Mouse (Mus musculus) intestine, embryonic 14.5 days (tissue): ENCODE measurements at regions not wholly inside any gene's neighbourhood (a gene's known extent, or its start where the extent isn't known, plus 50 kb on each side); places are given as distances from the start of the nearest gene placed in this dataset.
A peak's percentile ranks its signal among the peaks of the same experiment; 100 is the strongest.

Experiments
- ATAC-seq: fragments of 200-750 bp; cut with Nextera tagmentation; replicated peaks from 2 replicates; pipeline ENCODE4 v1.8.0; 2017; ENCODE audit warnings: low read depth, moderate number of reproducible peaks, moderate TSS enrichment, moderate library complexity; ENCODE audit not compliant: low FRiP score, low TSS enrichment
- DNase-seq: peaks from one replicate; pipeline ENCODE4 v3.0.0-alpha.2; 2018; ENCODE audit warnings: low spot score
- H3K27ac ChIP-seq: fragments of 300-500 bp; sonication (generic); 2 replicates; pipeline ENCODE4 v1.5.1; 2014; ENCODE audit warnings: low read depth, mild to moderate bottlenecking, control low read depth
- H3K27me3 ChIP-seq: fragments of 300-500 bp; sonication (generic); replicated peaks from 2 replicates; pipeline ENCODE4 v1.6.1; 2014; ENCODE audit warnings: low read length, control low read depth; ENCODE audit not compliant: control insufficient read depth, insufficient read depth
- H3K36me3 ChIP-seq: fragments of 300-500 bp; sonication (generic); 2 replicates; pipeline ENCODE4 v1.6.1; 2014; ENCODE audit warnings: low read length, control low read depth; ENCODE audit not compliant: control insufficient read depth, insufficient read depth
- H3K4me1 ChIP-seq: fragments of 300-500 bp; sonication (generic); replicated peaks from 2 replicates; pipeline ENCODE4 v1.6.1; 2014; ENCODE audit warnings: low read length, control low read depth, mixed read lengths; ENCODE audit not compliant: control insufficient read depth, insufficient read depth
- H3K4me2 ChIP-seq: fragments of 300-500 bp; sonication (generic); 2 replicates; pipeline ENCODE4 v1.6.1; 2014; ENCODE audit warnings: low read length
- H3K4me3 ChIP-seq: fragments of 300-500 bp; sonication (generic); 2 replicates; pipeline ENCODE4 v1.5.1; 2014; ENCODE audit warnings: low read depth, low read length, control low read depth, mixed read lengths
- H3K9ac ChIP-seq: fragments of 300-500 bp; sonication (generic); 2 replicates; pipeline ENCODE4 v1.6.1; 2014; ENCODE audit warnings: mild to moderate bottlenecking, low read length
- H3K9me3 ChIP-seq: fragments of 300-500 bp; sonication (generic); 2 replicates; pipeline ENCODE4 v1.6.1; 2016; ENCODE audit warnings: low read length, control low read depth; ENCODE audit not compliant: control insufficient read depth
- WGBS: fragments of 180-500 bp; shearing (Covaris S2); extraction: QIAGEN DNeasy Blood & Tissue Kit; methylation state at CpG from one replicate; pipeline ENCODE4 v1.1.7; 2014; 5-methylcytosine and 5-hydroxymethylcytosine counted together

DNA sequence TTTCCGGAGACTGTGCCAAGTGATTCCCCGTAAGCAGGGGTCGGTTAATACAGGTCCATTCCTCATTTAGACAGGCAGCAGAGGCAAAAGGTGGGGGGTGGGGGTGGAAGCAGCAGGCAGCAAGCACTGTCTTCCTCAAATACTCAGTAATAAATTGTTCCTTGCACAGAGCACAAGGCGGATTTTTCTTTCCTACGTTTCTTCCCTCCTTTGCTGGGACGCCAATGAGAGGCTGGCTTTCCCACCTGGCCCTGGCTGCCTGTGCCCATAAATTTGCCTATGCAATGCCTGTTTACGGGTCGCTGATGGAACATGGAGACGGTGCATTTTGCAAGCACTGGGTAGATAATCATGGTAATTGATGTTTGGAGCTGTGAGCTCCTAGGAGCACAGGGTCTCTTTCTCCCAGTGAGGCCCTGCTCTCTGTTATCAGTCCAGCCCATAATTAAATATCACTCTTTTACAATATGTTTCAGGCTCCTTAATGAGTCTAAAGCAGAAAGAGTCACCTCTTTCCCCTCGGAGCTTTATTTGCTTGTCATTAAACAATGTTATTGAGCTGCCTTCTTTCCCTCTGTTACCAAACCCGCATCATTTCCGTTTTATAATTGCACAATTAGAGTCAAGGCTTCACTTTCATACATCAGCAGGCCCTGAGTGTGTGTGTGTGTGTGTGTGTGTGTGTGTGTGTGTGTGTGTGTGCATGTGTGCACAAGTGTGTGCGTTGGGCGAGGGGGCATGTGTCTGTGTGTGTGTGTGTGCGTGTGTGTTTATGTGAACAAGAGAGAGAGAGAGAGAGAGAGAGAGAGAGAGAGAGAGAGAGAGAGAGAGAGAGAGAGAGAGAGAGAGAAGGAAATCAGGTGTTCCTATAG lies 452.7 kb upstream of the Pou3f3 start:
- Histone ChIP-seq H3K9me3 (no peaks in the 10 kb centered on the region), H3K27ac (peak overlapping the region; percentile 57), H3K4me3 (no peak overlapping the region), H3K27me3 (no peaks in the 10 kb centered on the region), H3K4me2 (peak overlapping the region; percentile 30; the same call in 1 of the 2 replicates), H3K36me3 (no peaks in the 10 kb centered on the region), H3K9ac (no peak overlapping the region), H3K4me1 (peaks cover 11% of the 10 kb centered on the region)
- 24% methylated on average over 15 of the region's 15 CpGs for WGBS
- peak; percentile 48; the same call in 1 of the 2 replicates for ATAC-seq
- peak; percentile 67 for DNase-seq

DNA sequence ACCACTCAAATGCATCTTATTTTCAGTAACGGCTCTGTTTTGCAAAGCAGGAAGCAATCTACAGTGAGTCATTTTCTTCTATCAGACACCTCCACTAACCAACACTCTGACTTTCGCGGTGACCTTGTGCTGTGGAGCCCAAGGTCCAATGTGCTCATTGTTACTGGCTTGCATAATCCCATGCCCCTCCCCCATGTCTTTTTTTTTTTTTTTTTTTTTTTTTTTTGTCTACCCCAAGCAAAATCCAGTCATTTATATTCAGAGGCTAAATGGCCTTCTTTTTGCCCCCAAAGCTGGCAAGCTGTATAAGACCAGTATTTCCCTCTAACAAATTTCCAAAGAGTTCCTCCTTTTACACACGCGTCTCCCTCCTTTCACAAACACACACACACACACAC lies 452.1 kb upstream of the Pou3f3 start:
- no peaks in the 10 kb centered on the region for H3K27me3 ChIP-seq

DNA sequence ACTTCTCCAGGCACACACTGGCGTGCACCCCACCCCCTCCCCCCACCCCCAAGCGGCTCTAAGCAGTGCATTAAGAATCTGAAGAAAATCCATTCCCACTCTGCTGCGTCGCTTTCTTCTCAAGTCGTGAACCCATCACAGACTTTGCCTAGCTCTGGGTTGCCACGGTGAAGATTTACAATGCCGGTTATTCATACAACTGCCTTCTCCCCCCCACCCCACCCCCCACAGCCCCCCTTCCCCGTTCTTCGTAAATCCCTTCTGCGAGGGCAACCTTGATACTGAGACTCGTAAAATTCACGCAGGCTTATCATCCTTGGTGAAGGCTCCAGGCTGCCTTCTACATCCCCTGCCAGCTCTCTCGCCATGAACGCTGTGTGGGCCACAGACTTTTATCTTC lies 451.7 kb upstream of the Pou3f3 start:
- Histone ChIP-seq H3K27ac (no peak overlapping the region), H3K9me3 (no peaks in the 10 kb centered on the region), H3K36me3 (no peaks in the 10 kb centered on the region), H3K4me1 (peaks cover 11% of the 10 kb centered on the region), H3K9ac (no peak overlapping the region), H3K27me3 (no peaks in the 10 kb centered on the region), H3K4me2 (peak overlapping the region; percentile 21), H3K4me3 (no peak overlapping the region)
- DNase-seq: no peak
- WGBS: 10% methylated on average over 14 of the region's 14 CpGs
- peak; percentile 34; the same call in 1 of the 2 replicates for ATAC-seq

More for the DNA sequence above, 452.1 kb upstream of the Pou3f3 start:
- 16% methylated on average over 5 of the region's 5 CpGs for WGBS
- no peaks in the 10 kb centered on the region for H3K9me3 ChIP-seq
- H3K4me3 ChIP-seq: no peak overlapping the region
- H3K9ac ChIP-seq: no peak overlapping the region
- no peaks in the 10 kb centered on the region for H3K36me3 ChIP-seq
- peak overlapping the region; percentile 21 for H3K4me2 ChIP-seq
- H3K4me1 ChIP-seq: peaks cover 11% of the 10 kb centered on the region
- ATAC-seq (peak; percentile 72), DNase-seq (no peak)
- no peak overlapping the region for H3K27ac ChIP-seq

DNA sequence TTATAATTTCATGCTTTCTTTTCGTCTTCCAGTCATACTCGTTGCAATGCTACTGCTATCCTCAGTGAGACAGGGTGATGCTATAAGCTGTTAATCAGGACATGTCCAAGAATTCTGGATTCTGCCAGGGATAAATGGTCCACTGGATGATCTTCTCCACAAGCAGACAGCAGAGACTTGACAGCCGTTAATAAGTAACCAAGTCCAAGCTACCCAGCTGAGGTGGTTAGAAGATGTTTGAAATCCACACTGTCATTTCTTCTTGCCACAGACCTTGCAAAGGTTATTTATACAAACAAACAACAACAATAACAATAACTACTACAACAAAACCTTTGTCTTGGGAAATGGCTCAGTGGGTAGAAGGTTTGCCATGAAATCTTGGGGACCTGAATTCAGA lies 443.2 kb upstream of the Pou3f3 start:
- H3K36me3 ChIP-seq: no peaks in the 10 kb centered on the region
- H3K27ac ChIP-seq: no peak overlapping the region
- no peaks in the 10 kb centered on the region for H3K4me1 ChIP-seq
- WGBS: 76% methylated on average over 3 of the region's 3 CpGs
- no peak overlapping the region for H3K4me2 ChIP-seq
- ATAC-seq (no peak), DNase-seq (no peak)
- H3K27me3 ChIP-seq: no peaks in the 10 kb centered on the region
- H3K9ac ChIP-seq: no peak overlapping the region
- no peak overlapping the region for H3K4me3 ChIP-seq
- no peaks in the 10 kb centered on the region for H3K9me3 ChIP-seq

DNA sequence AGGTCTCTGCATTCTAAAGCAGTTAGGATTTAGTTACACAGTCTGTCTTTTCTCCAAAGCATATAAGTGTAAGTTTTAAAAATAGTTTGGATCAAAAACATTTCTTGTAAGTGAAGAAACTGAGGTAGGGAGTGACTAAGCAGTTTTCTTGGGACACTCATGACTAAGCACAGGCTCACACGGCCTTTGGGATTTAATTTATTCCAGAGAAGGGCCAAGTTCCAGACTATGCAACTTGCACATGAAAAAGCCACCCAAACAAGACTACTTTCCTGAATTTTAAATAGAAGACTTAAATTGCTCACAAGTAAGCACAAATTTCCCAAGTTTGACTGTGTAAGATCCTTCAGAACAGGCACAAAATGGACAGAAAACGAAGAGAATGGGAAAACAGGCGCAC lies 441.8 kb upstream of the Pou3f3 start:
- Histone ChIP-seq H3K27ac (no peak overlapping the region), H3K27me3 (no peaks in the 10 kb centered on the region), H3K4me1 (no peaks in the 10 kb centered on the region), H3K4me3 (no peak overlapping the region), H3K9ac (no peak overlapping the region), H3K36me3 (no peaks in the 10 kb centered on the region), H3K4me2 (no peak overlapping the region), H3K9me3 (no peaks in the 10 kb centered on the region)
- ATAC-seq (no peak), DNase-seq (no peak)
- 77% methylated on average over 3 of the region's 3 CpGs for WGBS

DNA sequence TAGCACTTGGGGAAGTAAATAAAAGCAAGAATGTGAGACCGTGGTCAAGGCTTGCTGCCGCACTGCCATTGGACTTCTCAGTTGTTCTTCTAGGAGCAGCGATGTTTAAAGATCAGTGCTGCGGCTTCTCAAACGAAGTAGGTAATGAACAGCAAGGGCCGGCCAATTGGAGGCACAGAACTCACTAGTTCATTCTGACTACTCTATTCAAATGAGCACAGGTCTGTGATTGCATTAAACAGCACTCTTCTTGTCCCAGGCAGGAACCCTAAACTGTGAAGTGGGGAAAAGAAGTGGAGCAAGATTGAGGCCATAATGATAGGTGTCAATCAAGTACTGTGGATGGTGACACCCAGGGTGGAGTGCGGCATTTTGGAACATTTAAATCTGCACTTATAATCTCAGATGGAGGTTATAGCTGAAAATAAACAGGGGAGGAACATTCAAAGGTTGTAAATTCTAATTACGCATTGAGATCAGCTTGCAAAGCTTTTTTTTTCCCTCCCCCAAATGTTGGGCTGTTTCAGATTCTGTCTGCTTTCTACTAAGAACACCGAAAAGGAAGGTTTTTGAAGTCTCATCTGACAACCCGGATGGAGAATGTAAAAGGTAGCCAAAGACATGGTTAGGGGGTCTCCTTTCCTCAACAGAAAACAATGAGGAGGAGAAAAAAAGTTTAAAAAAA lies 438.5 kb upstream of the Pou3f3 start:
- no peaks in the 10 kb centered on the region for H3K36me3 ChIP-seq
- 86% methylated on average over 10 of the region's 10 CpGs for WGBS
- H3K9ac ChIP-seq: no peak overlapping the region
- ATAC-seq (no peak), DNase-seq (no peak)
- H3K4me2 ChIP-seq: no peak overlapping the region
- H3K27me3 ChIP-seq: no peaks in the 10 kb centered on the region
- no peaks in the 10 kb centered on the region for H3K9me3 ChIP-seq
- peaks cover 13% of the 10 kb centered on the region for H3K4me1 ChIP-seq
- no peak overlapping the region for H3K27ac ChIP-seq
- H3K4me3 ChIP-seq: no peak overlapping the region

DNA sequence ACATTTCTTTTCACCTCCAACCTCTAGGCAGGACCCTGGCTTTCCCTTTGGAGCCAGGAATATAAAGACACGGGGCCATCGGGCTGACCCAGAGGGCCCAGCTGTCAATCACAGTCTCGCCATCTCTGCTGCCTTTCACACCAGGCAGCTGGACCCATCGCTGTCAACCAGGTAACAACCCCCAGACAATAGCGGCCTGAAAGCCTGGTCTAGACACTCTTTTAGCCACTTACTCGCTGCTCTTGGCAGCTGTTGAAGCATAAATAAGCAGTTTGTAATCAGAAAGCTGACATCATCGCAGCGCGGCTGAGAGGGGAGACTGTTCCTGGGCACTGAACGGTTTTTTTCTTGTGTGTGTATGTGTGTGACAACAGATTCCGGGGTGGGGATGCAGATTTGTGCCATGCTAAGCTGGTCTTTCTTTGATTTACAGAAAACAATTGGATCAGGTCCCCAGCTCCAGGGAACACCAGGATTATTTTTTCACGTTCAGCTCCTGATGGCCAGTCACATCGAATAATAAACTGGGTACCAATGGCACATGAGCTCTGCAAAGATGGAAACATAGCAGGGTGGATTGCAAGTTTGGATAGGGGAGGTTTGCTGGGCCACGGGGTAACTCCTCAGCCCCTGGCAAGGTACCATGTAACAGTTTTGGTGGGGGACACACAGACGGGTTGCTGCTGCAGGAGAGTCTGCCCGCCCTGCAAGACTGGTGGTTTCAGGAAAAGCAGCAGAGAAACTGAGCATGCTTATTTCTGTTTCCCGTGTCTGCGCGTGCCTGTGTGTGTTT lies 437.6 kb upstream of the Pou3f3 start:
- WGBS: 46% methylated on average over 19 of the region's 19 CpGs
- Histone ChIP-seq H3K9ac (no peak overlapping the region), H3K27me3 (no peaks in the 10 kb centered on the region), H3K36me3 (no peaks in the 10 kb centered on the region), H3K4me1 (peaks cover 13% of the 10 kb centered on the region), H3K4me3 (no peak overlapping the region), H3K9me3 (no peaks in the 10 kb centered on the region), H3K27ac (no peak overlapping the region), H3K4me2 (no peak overlapping the region; the same call in 1 of the 2 replicates)
- no peak for ATAC-seq
- DNase-seq: no peak

DNA sequence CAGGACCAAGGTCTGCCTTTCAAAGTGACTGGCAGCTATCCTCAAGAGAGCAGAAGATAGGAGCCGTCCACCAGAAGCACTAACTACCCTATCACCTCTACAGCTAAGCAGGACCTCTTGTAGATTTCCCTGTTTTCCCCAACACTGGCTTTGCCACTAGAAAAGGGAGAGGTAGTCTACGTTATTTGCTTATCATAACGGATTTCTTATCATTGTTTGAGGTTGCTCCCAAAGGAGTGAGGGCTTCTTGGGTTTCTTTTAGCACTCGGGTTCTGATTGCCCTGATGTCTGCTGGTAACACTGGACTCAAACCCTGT lies 437.0 kb upstream of the Pou3f3 start:
- no peak for ATAC-seq
- 45% methylated on average over 4 of the region's 4 CpGs for WGBS

More for the DNA sequence above, 437.0 kb upstream of the Pou3f3 start:
- H3K4me1 ChIP-seq: peaks cover 13% of the 10 kb centered on the region
- no peak for DNase-seq
- H3K9ac ChIP-seq: no peak overlapping the region
- H3K4me3 ChIP-seq: no peak overlapping the region
- H3K9me3 ChIP-seq: no peaks in the 10 kb centered on the region
- H3K27me3 ChIP-seq: no peaks in the 10 kb centered on the region
- no peak overlapping the region for H3K27ac ChIP-seq
- H3K4me2 ChIP-seq: no peak overlapping the region
- H3K36me3 ChIP-seq: no peaks in the 10 kb centered on the region
